Mouse (Mus musculus) intestine, postnatal 0 days (tissue): ENCODE measurements around the gene Setx. TPM values are rescaled to one million over a fixed set of nuclear protein-coding genes. Genes with fewer than 3 reads are reported as not detected.
A peak's percentile ranks its signal among the peaks of the same experiment; 100 is the strongest.

ENCODE experiments used
- ATAC-seq: fragments of 200-750 bp; cut with Nextera tagmentation; 2 replicates; pipeline ENCODE4 v1.8.0; 2017; ENCODE audit warnings: mild to moderate bottlenecking, moderate TSS enrichment, moderate library complexity
- H3K27ac ChIP-seq: fragments of 300-500 bp; sonication (generic); 2 replicates; pipeline ENCODE4 v1.5.1; 2014; ENCODE audit warnings: mild to moderate bottlenecking, low read depth, low read length, moderate library complexity
- H3K27me3 ChIP-seq: fragments of 300-500 bp; sonication (generic); replicated peaks from 2 replicates; pipeline ENCODE4 v1.6.1; 2014; ENCODE audit warnings: low read length, mixed read lengths; ENCODE audit not compliant: control insufficient read depth, insufficient read depth
- H3K36me3 ChIP-seq: fragments of 300-500 bp; sonication (generic); 2 replicates; pipeline ENCODE4 v1.6.1; 2014; ENCODE audit warnings: mild to moderate bottlenecking, moderate library complexity; ENCODE audit not compliant: control insufficient read depth, insufficient read depth
- H3K4me1 ChIP-seq: fragments of 300-500 bp; sonication (generic); replicated peaks from 2 replicates; pipeline ENCODE4 v1.6.1; 2014; ENCODE audit warnings: antibody characterized with exemption, low read length, mixed read lengths; ENCODE audit not compliant: control insufficient read depth, insufficient read depth
- H3K4me2 ChIP-seq: fragments of 300-500 bp; sonication (generic); replicated peaks from 2 replicates; pipeline ENCODE4 v1.6.1; 2014; ENCODE audit warnings: low read depth, mild to moderate bottlenecking, moderate library complexity
- H3K4me3 ChIP-seq: fragments of 300-500 bp; sonication (generic); 2 replicates; pipeline ENCODE4 v1.5.1; 2014; ENCODE audit warnings: low read depth, low read length
- H3K9ac ChIP-seq: fragments of 300-500 bp; sonication (generic); 2 replicates; pipeline ENCODE4 v1.6.1; 2014; ENCODE audit warnings: mild to moderate bottlenecking, low read depth, low read length
- H3K9me3 ChIP-seq: fragments of 300-500 bp; sonication (generic); 2 replicates; pipeline ENCODE4 v1.6.1; 2016; ENCODE audit warnings: mixed run types; ENCODE audit not compliant: control insufficient read depth
- CTCF ChIP-seq: sonication (generic); IDR thresholded peaks from 2 replicates; pipeline ENCODE4 v1.5.1; 2016; ENCODE audit warnings: low read depth, mild to moderate bottlenecking, control low read depth, antibody characterized with exemption, moderate library complexity
- WGBS: fragments of 180-500 bp; shearing (Covaris S2); extraction: QIAGEN DNeasy Blood & Tissue Kit; methylation state at CpG from one replicate; pipeline ENCODE4 v1.1.7; 2014; 5-methylcytosine and 5-hydroxymethylcytosine counted together
- polyA plus RNA-seq: library from polyadenylated mRNA; unstranded; fragments of >200 nt; fragmentation: Nextera tagmentation; extraction: Ambion mirVana; gene quantifications from 2 replicates; pipeline ENCODE4 v1.2.1, GENCODE M21; 2015

The Setx gene
- polyA plus RNA-seq, 1 experiment from 2014 or later: 4.3 TPM

- peak; percentile 67 for TF ChIP-seq CTCF
- no peaks in the 10 kb centered on the region for H3K36me3 ChIP-seq
- no peak overlapping the region for H3K4me2 ChIP-seq
- no peak for ATAC-seq
- H3K9ac ChIP-seq: no peak overlapping the region
- H3K9me3 ChIP-seq: no peaks in the 10 kb centered on the region
- no peak overlapping the region for H3K4me3 ChIP-seq
- peaks cover 18% of the 10 kb centered on the region for H3K27me3 ChIP-seq
- 78% methylated on average over 8 of the region's 8 CpGs for WGBS
- H3K4me1 ChIP-seq: 0 out of 2 replicates have a peak, but pooled peaks cover 7% of the 10 kb centered on the region
- H3K27ac ChIP-seq: no peak overlapping the region
Observed at GRCm38 (mm10) chr2:29192629-29193278, 68.8 kb downstream of the Setx start.

GRCm38 (mm10) chr2:29193819-29194546 lies 70.0 kb downstream of the Setx start:
- Histone ChIP-seq H3K36me3 (no peaks in the 10 kb centered on the region), H3K4me2 (peak overlapping the region; percentile 94), H3K9me3 (no peaks in the 10 kb centered on the region), H3K9ac (no peak overlapping the region), H3K27ac (no peak overlapping the region), H3K27me3 (peaks cover 18% of the 10 kb centered on the region), H3K4me3 (peak overlapping the region; percentile 43), H3K4me1 (0 out of 2 replicates have a peak, but pooled peaks cover 7% of the 10 kb centered on the region)
- no peak for TF ChIP-seq CTCF
- ATAC-seq: no peak
- WGBS: 28% methylated on average over 16 of the region's 16 CpGs

- Histone ChIP-seq H3K27ac (no peak overlapping the region), H3K4me2 (peak overlapping the region; percentile 94), H3K4me1 (0 out of 2 replicates have a peak, but pooled peaks cover 7% of the 10 kb centered on the region), H3K27me3 (peaks cover 18% of the 10 kb centered on the region), H3K36me3 (no peaks in the 10 kb centered on the region), H3K9me3 (no peaks in the 10 kb centered on the region), H3K9ac (peak overlapping the region; percentile 53; the same call in 1 of the 2 replicates), H3K4me3 (peak overlapping the region; percentile 43)
- peak; percentile 57 for ATAC-seq
- 3% methylated on average over 57 of the region's 61 CpGs for WGBS
- TF ChIP-seq CTCF: peak; percentile 95
Observed at GRCm38 (mm10) chr2:29194547-29195463, 70.8 kb downstream of the Setx start.

- H3K4me2 ChIP-seq: no peak overlapping the region
- no peak overlapping the region for H3K9ac ChIP-seq
- H3K9me3 ChIP-seq: no peaks in the 10 kb centered on the region
- 0 out of 2 replicates have a peak, but pooled peaks cover 7% of the 10 kb centered on the region for H3K4me1 ChIP-seq
- 66% methylated on average over 12 of the region's 12 CpGs for WGBS
- no peak overlapping the region for H3K4me3 ChIP-seq
- ATAC-seq: no peak
- no peak overlapping the region for H3K27ac ChIP-seq
- no peak for TF ChIP-seq CTCF
- no peaks in the 10 kb centered on the region for H3K36me3 ChIP-seq
- peaks cover 18% of the 10 kb centered on the region for H3K27me3 ChIP-seq
Observed at GRCm38 (mm10) chr2:29196844-29197243, 72.9 kb downstream of the Setx start.

GRCm38 (mm10) chr2:29198446-29198845 lies 74.5 kb downstream of the Setx start:
- H3K27ac ChIP-seq: no peak overlapping the region
- peaks cover 18% of the 10 kb centered on the region for H3K27me3 ChIP-seq
- no peak overlapping the region for H3K9ac ChIP-seq
- TF ChIP-seq CTCF: no peak
- H3K4me2 ChIP-seq: no peak overlapping the region
- WGBS: 81% methylated on average over 5 of the region's 5 CpGs
- no peak for ATAC-seq
- 0 out of 2 replicates have a peak, but pooled peaks cover 7% of the 10 kb centered on the region for H3K4me1 ChIP-seq
- no peaks in the 10 kb centered on the region for H3K9me3 ChIP-seq
- H3K4me3 ChIP-seq: no peak overlapping the region
- H3K36me3 ChIP-seq: no peaks in the 10 kb centered on the region
